25 mouse cellular contexts compared by ENCODE assay signal in genomic region chr16:85118916-85119315, GRCm38 (mm10). TPM values are rescaled to one million over a fixed set of nuclear protein-coding genes. Genes with fewer than 3 reads are reported as not detected.
DNase-seq lines count a peak whose midpoint lies in the region; ATAC-seq and TF ChIP-seq lines count a peak whose summit lies in the region.
"Had no signal": no experiment of that assay in that cellular context is flagged by ENCODE, and none has a peak within 500 bp of the region (broad histone marks: within the 10 kb centered on the region; RNA-seq: fewer than 3 reads in every experiment).

No protein-coding gene starts in this region.

- no peak for TF ChIP-seq POLR2A in cerebellum, adult 2 months (IDR thresholded peaks at IDR 0.05; ENCODE audit: borderline replicate concordance, insufficient read depth, low read length)
- no peak for TF ChIP-seq POLR2A in CH12.LX (IDR thresholded peaks at IDR 0.05; ENCODE audit: low read depth, low read length)

- dilution Hi-C loops in CH12.LX (cut with MboI; ENCODE audit: extremely low pct_ligation_motif_present, extremely low pct_unique_long_range_greater_than_20kb, low sequenced_read_pairs) = no loop called here

- DNase-seq in cerebellum, adult 2 months = peak; percentile 55 to 73
- no peak for DNase-seq in cerebellum, adult 11 months
- DNase-seq in intestine, embryonic 14.5 days (ENCODE audit: low spot score) = peak; percentile 16
- DNase-seq in CH12.LX (ENCODE audit: extremely low read depth) = peak; percentile 69
- peak; percentile 74 for DNase-seq in brain, adult 2 months (ENCODE audit: low read depth, low spot score)
- DNase-seq: adrenal gland, adult 8-10 months; adrenal gland, postnatal 25 days; gastrocnemius, postnatal 25 days; heart, adult 18-20 months; heart, postnatal 10 days; heart, postnatal 36 days; kidney, adult 9 months had no signal

- TF ChIP-seq RAD21 in CH12.LX (IDR thresholded peaks at IDR 0.05; ENCODE audit: low read depth, low read length) = no peak; the same call in none of the 2 replicates

- no peak overlapping the region for H3K9ac ChIP-seq in intestine, embryonic 14.5 days (ENCODE audit: low read length)
- H3K9ac ChIP-seq in intestine, embryonic 16.5 days (ENCODE audit: low read depth, low read length) = no peak overlapping the region
- H3K9ac ChIP-seq in CH12.LX (ENCODE audit: insufficient read depth, low read depth) = peak overlapping the region; percentile 33; the same call in 1 of the 2 replicates
- H3K9ac ChIP-seq: embryonic facial prominence, embryonic 12.5 days; embryonic facial prominence, embryonic 15.5 days; forebrain, embryonic 12.5 days; forebrain, embryonic 15.5 days; heart, embryonic 12.5 days; heart, embryonic 15.5 days; hindbrain, embryonic 13.5 days had no signal

- H3K4me1 ChIP-seq in cerebellum, adult 2 months (ENCODE audit: control insufficient read depth, insufficient read depth, low read length) = peaks cover 30% of the 10 kb centered on the region
- H3K4me1 ChIP-seq in intestine, embryonic 14.5 days (replicated peaks; ENCODE audit: control insufficient read depth, insufficient read depth, low read length) = no peaks in the 10 kb centered on the region
- H3K4me1 ChIP-seq in intestine, embryonic 16.5 days (ENCODE audit: control insufficient read depth, insufficient read depth, low read length) = 0 out of 2 replicates have a peak, but pooled peaks cover 5% of the 10 kb centered on the region
- H3K4me1 ChIP-seq in CH12.LX (ENCODE audit: control insufficient read depth in 1 of 2, insufficient read depth in 2 of 2) = peaks cover 44 to 81% of the 10 kb centered on the region in 2 experiments
- H3K4me1 ChIP-seq: embryonic facial prominence, embryonic 15.5 days had no signal

- no peak for TF ChIP-seq CTCF in cerebellum, adult 2 months (IDR thresholded peaks at IDR 0.05; ENCODE audit: borderline replicate concordance, insufficient read depth, low read depth, low read length)
- TF ChIP-seq CTCF in CH12.LX (conservative IDR thresholded peaks at IDR 0.05 in 1 of 2, IDR thresholded peaks at IDR 0.05 in 1 of 2; ENCODE audit: low read depth in 2 of 2, low read length in 2 of 2) = no peak

- H3K27me3 ChIP-seq in cerebellum, adult 2 months (ENCODE audit: control insufficient read depth, insufficient read depth, low read length) = no peaks in the 10 kb centered on the region
- no peaks in the 10 kb centered on the region for H3K27me3 ChIP-seq in intestine, embryonic 14.5 days (replicated peaks; ENCODE audit: control insufficient read depth, insufficient read depth, low read length)
- no peaks in the 10 kb centered on the region for H3K27me3 ChIP-seq in intestine, embryonic 16.5 days (replicated peaks; ENCODE audit: control insufficient read depth, insufficient read depth, low read length)
- H3K27me3 ChIP-seq in CH12.LX (replicated peaks) = no peaks in the 10 kb centered on the region
- H3K27me3 ChIP-seq: embryonic facial prominence, embryonic 12.5 days; embryonic facial prominence, embryonic 15.5 days; forebrain, embryonic 12.5 days; forebrain, embryonic 15.5 days; heart, embryonic 12.5 days; heart, embryonic 15.5 days; hindbrain, embryonic 13.5 days had no signal

- 0 out of 2 replicates have a peak, but pooled peaks cover 5% of the 10 kb centered on the region for H3K79me2 ChIP-seq in CH12.LX (replicated peaks; ENCODE audit: control insufficient read depth, extremely low read depth, insufficient read depth, poor library complexity, severe bottlenecking)

- no peak overlapping the region; the same call in 1 of the 2 replicates for H3K27ac ChIP-seq in cerebellum, adult 2 months (ENCODE audit: insufficient read depth, low read length)
- H3K27ac ChIP-seq in intestine, embryonic 14.5 days (ENCODE audit: low read depth) = no peak overlapping the region
- no peak overlapping the region for H3K27ac ChIP-seq in intestine, embryonic 16.5 days (ENCODE audit: low read length)
- peak overlapping the region; percentile 61 for H3K27ac ChIP-seq in CH12.LX (ENCODE audit: insufficient read depth, low read depth)
- H3K27ac ChIP-seq: embryonic facial prominence, embryonic 12.5 days; embryonic facial prominence, embryonic 15.5 days; forebrain, embryonic 12.5 days; forebrain, embryonic 15.5 days; heart, embryonic 15.5 days; hindbrain, embryonic 10.5 days; hindbrain, embryonic 13.5 days had no signal

- no peak overlapping the region for H3K4me2 ChIP-seq in intestine, embryonic 14.5 days (ENCODE audit: low read length)
- H3K4me2 ChIP-seq in intestine, embryonic 16.5 days (ENCODE audit: low read depth, low read length) = no peak overlapping the region
- H3K4me2 ChIP-seq in CH12.LX (ENCODE audit: insufficient read depth, low read depth, poor library complexity, severe bottlenecking) = peak overlapping the region; percentile 60
- H3K4me2 ChIP-seq: embryonic facial prominence, embryonic 12.5 days; embryonic facial prominence, embryonic 15.5 days; forebrain, embryonic 12.5 days; forebrain, embryonic 15.5 days; heart, embryonic 12.5 days; heart, embryonic 15.5 days; hindbrain, embryonic 13.5 days had no signal

- no peak for ATAC-seq in intestine, embryonic 14.5 days (replicated peaks; ENCODE audit: low FRiP score, low TSS enrichment, low read depth)
- no peak for ATAC-seq in intestine, embryonic 16.5 days
- ATAC-seq: activated CD4-positive, CD25-positive, alpha-beta regulatory T cell, adult 4 months; CD4-positive, CD25-positive, alpha-beta regulatory T cell, adult 4 months; forebrain, embryonic 15.5 days; hindbrain, embryonic 16.5 days; intestine, postnatal 0 days had no signal

- TF ChIP-seq EP300 in CH12.LX (IDR thresholded peaks at IDR 0.05; ENCODE audit: low read length) = peak; percentile 92

- no peak overlapping the region for H3K4me3 ChIP-seq in cerebellum, adult 2 months (replicated peaks; ENCODE audit: insufficient read depth, low read depth, low read length)
- H3K4me3 ChIP-seq in intestine, embryonic 14.5 days (ENCODE audit: low read depth, low read length) = no peak overlapping the region
- no peak overlapping the region for H3K4me3 ChIP-seq in intestine, embryonic 16.5 days (ENCODE audit: low read length)
- H3K4me3 ChIP-seq in CH12.LX (replicated peaks in 1 of 3; ENCODE audit: low read depth in 2 of 3, low read length in 2 of 3, poor library complexity in 1 of 3) = no peak overlapping the region
- H3K4me3 ChIP-seq: embryonic facial prominence, embryonic 12.5 days; embryonic facial prominence, embryonic 15.5 days; forebrain, embryonic 12.5 days; forebrain, embryonic 15.5 days; heart, embryonic 12.5 days; heart, embryonic 15.5 days; hindbrain, embryonic 10.5 days; hindbrain, embryonic 13.5 days had no signal

- in situ Hi-C loops in CH12.LX (cut with MboI; ENCODE audit: low pct_ligation_motif_present, low pct_unique_long_range_greater_than_20kb, low sequenced_read_pairs) = no loop called here

- H3K9me3 ChIP-seq in intestine, embryonic 14.5 days (ENCODE audit: control insufficient read depth, low read length) = no peaks in the 10 kb centered on the region
- H3K9me3 ChIP-seq in intestine, embryonic 16.5 days (ENCODE audit: control insufficient read depth, low read length) = no peaks in the 10 kb centered on the region
- no peaks in the 10 kb centered on the region for H3K9me3 ChIP-seq in CH12.LX (replicated peaks; ENCODE audit: low read length)
- H3K9me3 ChIP-seq: embryonic facial prominence, embryonic 12.5 days; embryonic facial prominence, embryonic 15.5 days; forebrain, embryonic 12.5 days; forebrain, embryonic 15.5 days; heart, embryonic 12.5 days; heart, embryonic 15.5 days; hindbrain, embryonic 10.5 days; hindbrain, embryonic 13.5 days had no signal

- peaks cover 14% of the 10 kb centered on the region; the same call in 1 of the 2 replicates for H3K36me3 ChIP-seq in intestine, embryonic 14.5 days (ENCODE audit: control insufficient read depth, insufficient read depth, low read length)
- 0 out of 2 replicates have a peak, but pooled peaks cover 2% of the 10 kb centered on the region for H3K36me3 ChIP-seq in intestine, embryonic 16.5 days (ENCODE audit: control insufficient read depth, insufficient read depth, low read length)
- H3K36me3 ChIP-seq in CH12.LX (replicated peaks in 1 of 2; ENCODE audit: control insufficient read depth in 1 of 2, insufficient read depth in 1 of 2, low read length in 1 of 2) = peaks cover 4 to 7% of the 10 kb centered on the region in 2 experiments
- H3K36me3 ChIP-seq: embryonic facial prominence, embryonic 15.5 days had no signal

- 56% methylated on average over 6 of the region's 6 CpGs for WGBS in cerebellum, adult 2 months
- 95% methylated on average over 6 of the region's 6 CpGs for WGBS in intestine, embryonic 14.5 days
- WGBS in intestine, embryonic 16.5 days = 96% methylated on average over 6 of the region's 6 CpGs

TF ChIP-seq in CH12.LX, 34 proteins besides CTCF, POLR2A, EP300 and RAD21 (continues in another document):
- TF ChIP-seq MEF2A (IDR thresholded peaks at IDR 0.05; ENCODE audit: borderline replicate concordance, low read depth, low read length) = peak; percentile 85
- TF ChIP-seq TCF12 (IDR thresholded peaks at IDR 0.05; ENCODE audit: low read depth, low read length) = peak; percentile 65; the same call in 1 of the 2 replicates
- no peak for TF ChIP-seq UBTF (IDR thresholded peaks at IDR 0.05; ENCODE audit: low read depth, low read length)
- no peak for TF ChIP-seq GABPA (IDR thresholded peaks at IDR 0.05; ENCODE audit: insufficient replicate concordance, low read depth, low read length)
- no peak for TF ChIP-seq MAFK (IDR thresholded peaks at IDR 0.05; ENCODE audit: insufficient replicate concordance, low read length)
- no peak for TF ChIP-seq JUN (IDR thresholded peaks at IDR 0.05; ENCODE audit: insufficient read depth, low read depth, low read length)
- TF ChIP-seq USF1 (IDR thresholded peaks at IDR 0.05; ENCODE audit: low read depth, low read length) = no peak
- no peak for TF ChIP-seq POLR2AphosphoS2 (IDR thresholded peaks at IDR 0.05; ENCODE audit: low read depth, low read length)
- peak; percentile 75; the same call in 1 of the 2 replicates for TF ChIP-seq CHD2 (IDR thresholded peaks at IDR 0.05; ENCODE audit: low read length)
- TF ChIP-seq MXI1 (IDR thresholded peaks at IDR 0.05; ENCODE audit: low read depth, low read length) = 0 out of 2 replicates have a peak, but pooled peaks have one; percentile 14
- no peak for TF ChIP-seq NELFE (IDR thresholded peaks at IDR 0.05; ENCODE audit: low read depth, low read length)
- TF ChIP-seq ELF1 (IDR thresholded peaks at IDR 0.05; ENCODE audit: low read depth, low read length) = peak; percentile 50; the same call in 1 of the 2 replicates
- 0 out of 2 replicates have a peak, but pooled peaks have one; percentile 28 for TF ChIP-seq MYC (IDR thresholded peaks at IDR 0.05; ENCODE audit: low read depth, low read length)
- TF ChIP-seq BHLHE40 (IDR thresholded peaks at IDR 0.05; ENCODE audit: low read depth, low read length) = peak; percentile 74

RNA-seq across cellular contexts. Expression of gene App, which starts 54.6 kb away (rescaled TPM):
- 1,076 and 1,150 TPM in 2 replicates for polyA plus RNA-seq in cerebellum, adult 2 months (2012; rRNA removed)
- polyA plus RNA-seq in intestine, embryonic 14.5 days (2014; fragmentation: Nextera tagmentation; extraction: Ambion mirVana) = 123 and 132 TPM in 2 replicates
- polyA plus RNA-seq in intestine, embryonic 16.5 days (2015; fragmentation: Nextera tagmentation; extraction: Ambion mirVana) = 121 and 125 TPM in 2 replicates
- total RNA-seq in CH12.LX (2012; rRNA removed) (54.1 and 99.2 TPM in 2 replicates), CH12.LX (2014; rRNA removed) (31.1 and 35.5 TPM in 2 replicates)
- polyA plus RNA-seq in CH12.LX (2012; ENCODE audit: insufficient read length, low read depth) = 81.4 and 84.1 TPM in 2 replicates
